Mouse (Mus musculus) stomach, embryonic 15.5 days (tissue): ENCODE data around the gene Gm13272. TPM values are rescaled to one million over a fixed set of nuclear protein-coding genes. Genes with fewer than 3 reads are reported as not detected.
"Not testable (repeated sequence)": the region's sequence is repeated elsewhere in the genome, so short reads cannot be mapped to it uniquely, and the experiment has no call there.

Experiments used
- ATAC-seq: fragments of 200-750 bp; cut with Nextera tagmentation; 2 replicates; pipeline ENCODE4 v1.8.0; 2017; ENCODE audit warnings: low read depth, moderate number of reproducible peaks, moderate TSS enrichment; ENCODE audit not compliant: insufficient read depth, low FRiP score
- H3K27ac ChIP-seq: fragments of 300-500 bp; sonication (generic); 2 replicates; pipeline ENCODE4 v1.5.1; 2015; ENCODE audit warnings: mild to moderate bottlenecking, inconsistent platforms
- H3K27me3 ChIP-seq: fragments of 300-500 bp; sonication (generic); replicated peaks from 2 replicates; pipeline ENCODE4 v1.6.1; 2015; ENCODE audit warnings: inconsistent platforms
- H3K36me3 ChIP-seq: fragments of 300-500 bp; sonication (generic); 2 replicates; pipeline ENCODE4 v1.6.1; 2015; ENCODE audit warnings: inconsistent platforms
- H3K4me1 ChIP-seq: fragments of 300-500 bp; sonication (generic); 2 replicates; pipeline ENCODE4 v1.6.1; 2015; ENCODE audit warnings: inconsistent platforms
- H3K4me2 ChIP-seq: fragments of 300-500 bp; sonication (generic); 2 replicates; pipeline ENCODE4 v1.6.1; 2015; ENCODE audit warnings: mild to moderate bottlenecking, inconsistent platforms
- H3K4me3 ChIP-seq: fragments of 300-500 bp; sonication (generic); replicated peaks from 2 replicates; pipeline ENCODE4 v1.5.1; 2015; ENCODE audit warnings: inconsistent platforms
- H3K9ac ChIP-seq: fragments of 300-500 bp; sonication (generic); 2 replicates; pipeline ENCODE4 v1.6.1; 2015; ENCODE audit warnings: inconsistent platforms
- H3K9me3 ChIP-seq: fragments of 300-500 bp; sonication (generic); 2 replicates; pipeline ENCODE4 v1.6.1; 2016; ENCODE audit warnings: inconsistent platforms
- WGBS: fragments of 180-500 bp; shearing (Covaris S2); methylation state at CpG from one replicate; pipeline ENCODE4 v1.1.7; 2015; 5-methylcytosine and 5-hydroxymethylcytosine counted together
- polyA plus RNA-seq: library from polyadenylated mRNA; unstranded; fragments of >200 nt; fragmentation: Nextera tagmentation; extraction: Ambion mirVana; gene quantifications from 2 replicates; pipeline ENCODE4 v1.2.1, GENCODE M21; 2015

Gm13272 gene
- polyA plus RNA-seq, 1 experiment from 2014 or later: 0.35 TPM

DNA sequence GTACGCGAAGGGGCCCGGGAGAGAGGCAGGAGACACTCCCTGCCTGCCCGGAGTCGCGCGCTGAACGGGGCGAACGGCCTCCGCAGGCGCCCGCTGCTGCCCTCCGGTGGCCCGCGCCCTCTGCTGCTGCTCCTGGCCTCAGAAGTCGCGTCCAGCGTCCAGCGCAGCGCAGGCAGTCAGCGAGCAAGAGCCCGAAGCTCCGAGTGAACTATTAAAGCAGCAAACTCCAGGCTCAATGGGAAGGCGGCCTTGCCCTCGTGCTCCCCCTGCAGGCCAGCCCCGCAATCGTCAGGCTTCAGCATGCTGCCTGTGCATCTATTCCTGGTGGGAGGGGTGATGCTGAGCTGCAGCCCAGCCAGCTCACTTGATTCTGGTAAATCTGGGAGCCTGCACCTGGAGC, 11.6 kb downstream of the Gm13272 start, which contains the start of gene Gm13278:
Gm13278 (plus strand) TSS at position 301 of the 400 bp plus-strand sequence.
- H3K4me3 ChIP-seq, H3K27me3 ChIP-seq, H3K4me1 ChIP-seq, H3K27ac ChIP-seq, H3K36me3 ChIP-seq, H3K9ac ChIP-seq, ATAC-seq, H3K9me3 ChIP-seq, H3K4me2 ChIP-seq: not testable (repeated sequence)
- WGBS: no CpG with 5 or more reads among the region's 28 CpGs

DNA sequence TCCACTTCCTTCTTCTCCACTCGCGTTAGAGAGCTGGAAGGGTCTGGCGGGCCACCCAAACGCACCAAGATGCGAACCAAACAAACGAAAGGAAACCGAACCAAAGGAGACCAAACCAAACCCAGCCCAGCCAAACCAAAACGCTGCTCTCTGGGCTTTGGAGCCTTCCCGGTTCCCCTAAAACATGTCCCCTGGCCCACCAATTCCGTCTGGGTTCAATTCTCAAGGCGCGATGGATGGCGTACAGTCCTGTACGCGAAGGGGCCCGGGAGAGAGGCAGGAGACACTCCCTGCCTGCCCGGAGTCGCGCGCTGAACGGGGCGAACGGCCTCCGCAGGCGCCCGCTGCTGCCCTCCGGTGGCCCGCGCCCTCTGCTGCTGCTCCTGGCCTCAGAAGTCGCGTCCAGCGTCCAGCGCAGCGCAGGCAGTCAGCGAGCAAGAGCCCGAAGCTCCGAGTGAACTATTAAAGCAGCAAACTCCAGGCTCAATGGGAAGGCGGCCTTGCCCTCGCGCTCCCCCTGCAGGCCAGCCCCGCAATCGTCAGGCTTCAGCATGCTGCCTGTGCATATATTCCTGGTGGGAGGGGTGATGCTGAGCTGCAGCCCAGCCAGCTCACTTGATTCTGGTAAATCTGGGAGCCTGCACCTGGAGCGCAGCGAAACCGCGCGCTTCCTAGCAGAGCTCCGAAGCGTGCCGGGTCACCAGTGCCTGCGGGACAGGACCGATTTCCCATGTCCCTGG, 14.5 kb downstream of the Gm13272 start, which contains the start of gene Gm13275:
Gm13275 (plus strand) TSS at position 552 of the 740 bp plus-strand sequence.
- H3K4me1 ChIP-seq, H3K27me3 ChIP-seq, H3K9me3 ChIP-seq, H3K4me2 ChIP-seq, H3K36me3 ChIP-seq, H3K27ac ChIP-seq, H3K4me3 ChIP-seq, ATAC-seq, H3K9ac ChIP-seq: not testable (repeated sequence)
- 0% methylated on average over 7 of the region's 52 CpGs for WGBS

DNA sequence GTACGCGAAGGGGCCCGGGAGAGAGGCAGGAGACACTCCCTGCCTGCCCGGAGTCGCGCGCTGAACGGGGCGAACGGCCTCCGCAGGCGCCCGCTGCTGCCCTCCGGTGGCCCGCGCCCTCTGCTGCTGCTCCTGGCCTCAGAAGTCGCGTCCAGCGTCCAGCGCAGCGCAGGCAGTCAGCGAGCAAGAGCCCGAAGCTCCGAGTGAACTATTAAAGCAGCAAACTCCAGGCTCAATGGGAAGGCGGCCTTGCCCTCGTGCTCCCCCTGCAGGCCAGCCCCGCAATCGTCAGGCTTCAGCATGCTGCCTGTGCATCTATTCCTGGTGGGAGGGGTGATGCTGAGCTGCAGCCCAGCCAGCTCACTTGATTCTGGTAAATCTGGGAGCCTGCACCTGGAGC, 17.4 kb downstream of the Gm13272 start, which contains the start of gene Gm13279:
Gm13279 (plus strand) TSS at position 301 of the 400 bp plus-strand sequence.
- not testable (repeated sequence) for H3K4me3 ChIP-seq

DNA sequence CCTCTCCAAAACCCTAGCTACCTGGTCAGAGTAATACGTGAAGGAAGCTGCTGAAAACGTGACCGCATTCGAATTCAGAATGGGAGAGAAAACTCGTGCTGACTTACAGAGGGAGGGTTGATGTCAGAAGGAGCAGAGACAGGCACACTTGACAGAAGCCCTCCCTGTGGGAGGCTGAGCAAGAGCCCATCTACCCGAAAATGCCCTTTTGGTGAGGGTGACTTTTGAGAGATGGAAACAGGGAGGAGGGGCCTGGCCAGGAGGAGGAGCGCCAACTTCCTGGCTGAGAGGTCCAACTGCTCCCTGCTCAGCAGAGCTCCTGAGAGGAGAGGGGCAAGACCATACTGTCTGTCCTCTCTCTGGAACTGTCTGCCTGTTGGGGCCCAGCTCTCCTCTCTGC, 19.7 kb downstream of the Gm13272 start, which contains the start of gene Gm13285:
Gm13285 (plus strand) TSS at position 301 of the 400 bp plus-strand sequence.
- H3K27ac ChIP-seq, H3K9ac ChIP-seq, ATAC-seq, H3K4me2 ChIP-seq, H3K9me3 ChIP-seq, H3K4me1 ChIP-seq, H3K4me3 ChIP-seq, H3K36me3 ChIP-seq, H3K27me3 ChIP-seq: not testable (repeated sequence)
- WGBS: 19% methylated on average over 5 of the region's 7 CpGs

More for the DNA sequence above, 17.4 kb downstream of the Gm13272 start, which contains the start of gene Gm13279:
- not testable (repeated sequence) for H3K36me3 ChIP-seq, H3K4me1 ChIP-seq, H3K27ac ChIP-seq, H3K9me3 ChIP-seq, H3K27me3 ChIP-seq, H3K4me2 ChIP-seq, ATAC-seq, H3K9ac ChIP-seq
- WGBS: no CpG with 5 or more reads among the region's 28 CpGs

DNA sequence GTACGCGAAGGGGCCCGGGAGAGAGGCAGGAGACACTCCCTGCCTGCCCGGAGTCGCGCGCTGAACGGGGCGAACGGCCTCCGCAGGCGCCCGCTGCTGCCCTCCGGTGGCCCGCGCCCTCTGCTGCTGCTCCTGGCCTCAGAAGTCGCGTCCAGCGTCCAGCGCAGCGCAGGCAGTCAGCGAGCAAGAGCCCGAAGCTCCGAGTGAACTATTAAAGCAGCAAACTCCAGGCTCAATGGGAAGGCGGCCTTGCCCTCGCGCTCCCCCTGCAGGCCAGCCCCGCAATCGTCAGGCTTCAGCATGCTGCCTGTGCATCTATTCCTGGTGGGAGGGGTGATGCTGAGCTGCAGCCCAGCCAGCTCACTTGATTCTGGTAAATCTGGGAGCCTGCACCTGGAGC, 23.3 kb downstream of the Gm13272 start, which contains the start of gene Gm13287:
Gm13287 (plus strand) TSS at position 301 of the 400 bp plus-strand sequence.
- H3K9ac ChIP-seq, H3K9me3 ChIP-seq, H3K27me3 ChIP-seq, H3K27ac ChIP-seq, ATAC-seq, H3K4me1 ChIP-seq, H3K36me3 ChIP-seq, H3K4me3 ChIP-seq: not testable (repeated sequence)
- no CpG with 5 or more reads among the region's 29 CpGs for WGBS
- H3K4me2 ChIP-seq: peak within 1 kb of the TSS; percentile 33; the same call in 1 of the 2 replicates

DNA sequence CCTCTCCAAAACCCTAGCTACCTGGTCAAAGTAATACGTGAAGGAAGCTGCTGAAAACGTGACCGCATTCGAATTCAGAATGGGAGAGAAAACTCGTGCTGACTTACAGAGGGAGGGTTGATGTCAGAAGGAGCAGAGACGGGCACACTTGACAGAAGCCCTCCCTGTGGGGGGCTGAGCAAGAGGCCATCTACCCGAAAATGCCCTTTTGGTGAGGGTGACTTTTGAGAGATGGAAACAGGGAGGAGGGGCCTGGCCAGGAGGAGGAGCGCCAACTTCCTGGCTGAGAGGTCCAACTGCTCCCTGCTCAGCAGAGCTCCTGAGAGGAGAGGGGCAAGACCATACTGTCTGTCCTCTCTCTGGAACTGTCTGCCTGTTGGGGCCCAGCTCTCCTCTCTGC, 25.6 kb downstream of the Gm13272 start, which contains the start of gene Gm13288:
Gm13288 (plus strand) TSS at position 301 of the 400 bp plus-strand sequence.
- H3K36me3 ChIP-seq, H3K27me3 ChIP-seq, H3K9ac ChIP-seq, H3K27ac ChIP-seq, H3K4me2 ChIP-seq, H3K4me1 ChIP-seq, ATAC-seq, H3K9me3 ChIP-seq: not testable (repeated sequence)
- no CpG with 5 or more reads among the region's 8 CpGs for WGBS
- H3K4me3 ChIP-seq: 0 out of 2 replicates have a peak within 1 kb of the TSS, but pooled peaks have one; percentile 23

DNA sequence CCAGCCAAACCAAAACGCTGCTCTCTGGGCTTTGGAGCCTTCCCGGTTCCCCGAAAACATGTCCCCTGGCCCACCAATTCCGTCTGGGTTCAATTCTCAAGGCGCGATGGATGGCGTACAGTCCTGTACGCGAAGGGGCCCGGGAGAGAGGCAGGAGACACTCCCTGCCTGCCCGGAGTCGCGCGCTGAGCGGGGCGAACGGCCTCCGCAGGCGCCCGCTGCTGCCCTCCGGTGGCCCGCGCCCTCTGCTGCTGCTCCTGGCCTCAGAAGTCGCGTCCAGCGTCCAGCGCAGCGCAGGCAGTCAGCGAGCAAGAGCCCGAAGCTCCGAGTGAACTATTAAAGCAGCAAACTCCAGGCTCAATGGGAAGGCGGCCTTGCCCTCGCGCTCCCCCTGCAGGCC, 26.1 kb downstream of the Gm13272 start:
- H3K4me3 ChIP-seq: 0 out of 2 replicates have a peak overlapping the region, but pooled peaks have one; percentile 23
- not testable (repeated sequence) for H3K4me2 ChIP-seq, H3K4me1 ChIP-seq, H3K27ac ChIP-seq, H3K9me3 ChIP-seq, H3K27me3 ChIP-seq, H3K9ac ChIP-seq, H3K36me3 ChIP-seq, ATAC-seq
- WGBS: 0% methylated on average over 14 of the region's 34 CpGs

DNA sequence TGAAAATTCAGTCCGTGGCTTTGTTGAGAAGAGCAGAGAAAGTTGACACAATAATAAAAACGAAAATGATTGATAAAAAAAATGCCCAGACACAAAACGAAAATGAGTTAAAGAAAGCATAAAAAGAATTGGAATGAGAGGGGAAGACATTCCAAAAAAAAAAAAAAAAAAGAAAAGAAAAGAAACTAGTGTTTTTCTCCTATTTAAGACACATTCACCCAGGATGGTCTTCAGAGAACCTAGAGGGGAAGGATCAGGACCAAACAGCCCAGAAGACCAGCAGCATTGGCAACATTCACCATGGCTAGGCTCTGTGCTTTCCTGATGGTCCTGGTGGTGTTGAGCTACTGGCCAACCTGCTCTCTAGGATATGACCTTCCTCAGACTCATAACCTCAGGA, 36.3 kb downstream of the Gm13272 start, which contains the start of gene Ifna7:
Ifna7 (plus strand) TSS at position 301 of the 400 bp plus-strand sequence.
- Histone ChIP-seq H3K4me1 (no peaks in the 10 kb centered on the region), H3K27me3 (no peaks in the 10 kb centered on the region), H3K4me2 (no peak within 1 kb of the TSS), H3K36me3 (no peaks in the 10 kb centered on the region), H3K4me3 (no peak within 1 kb of the TSS), H3K27ac (no peak within 1 kb of the TSS), H3K9me3 (no peaks in the 10 kb centered on the region), H3K9ac (no peak within 1 kb of the TSS)
- 55% methylated on average over 3 of the region's 3 CpGs for whole genome bisulfite sequencing
- ATAC-seq: no peak

DNA sequence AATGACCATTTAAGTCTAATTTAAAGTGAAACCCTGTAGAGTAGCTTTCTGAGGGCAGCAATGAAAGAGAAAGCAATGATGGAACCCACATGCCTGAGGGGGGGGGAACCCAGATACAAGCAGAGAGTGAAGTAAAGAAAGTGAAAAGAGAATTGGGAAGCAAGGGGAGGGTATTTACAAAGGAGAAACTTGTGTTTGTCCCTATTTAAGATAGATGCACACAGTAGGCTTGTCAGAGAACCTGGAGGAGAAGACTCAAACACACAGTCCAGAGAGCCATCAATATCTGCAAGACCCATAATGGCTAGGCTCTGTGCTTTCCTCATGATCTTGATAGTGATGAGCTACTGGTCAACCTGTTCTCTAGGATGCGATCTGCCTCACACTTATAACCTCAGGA, 40.0 kb downstream of the Gm13272 start, which contains the start of gene Ifna11:
Ifna11 (plus strand) TSS at position 301 of the 400 bp plus-strand sequence.
- Histone ChIP-seq H3K27ac (no peak within 1 kb of the TSS), H3K9me3 (no peaks in the 10 kb centered on the region), H3K4me3 (no peak within 1 kb of the TSS), H3K36me3 (no peaks in the 10 kb centered on the region), H3K4me1 (no peaks in the 10 kb centered on the region), H3K4me2 (no peak within 1 kb of the TSS), H3K27me3 (no peaks in the 10 kb centered on the region), H3K9ac (no peak within 1 kb of the TSS)
- 85% methylated on average over 1 of the region's 1 CpGs for WGBS
- no peak for ATAC-seq

DNA sequence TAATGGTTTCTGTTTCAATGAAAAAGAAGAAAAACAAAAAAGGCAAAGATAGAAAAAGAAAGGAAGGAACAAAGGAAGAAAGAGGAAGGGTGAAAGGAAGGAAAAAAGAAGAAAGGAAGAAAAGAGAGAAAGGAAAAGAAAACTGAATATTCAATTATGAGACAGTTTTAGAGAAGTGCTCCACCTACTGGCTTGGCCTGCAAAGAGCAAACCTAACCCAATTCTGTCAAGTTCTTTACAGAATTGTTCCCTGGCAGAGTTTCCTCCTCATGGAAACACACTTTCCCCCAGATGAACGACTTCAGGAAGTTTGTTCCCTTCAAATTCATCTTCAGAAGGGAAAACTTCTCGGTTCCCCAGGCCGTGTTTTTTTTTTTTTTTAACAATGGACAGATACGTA, 43.3 kb downstream of the Gm13272 start:
- Histone ChIP-seq H3K4me1 (no peaks in the 10 kb centered on the region), H3K4me3 (no peak overlapping the region), H3K36me3 (no peaks in the 10 kb centered on the region), H3K4me2 (no peak overlapping the region), H3K27me3 (no peaks in the 10 kb centered on the region), H3K9ac (no peak overlapping the region), H3K9me3 (no peaks in the 10 kb centered on the region), H3K27ac (no peak overlapping the region)
- WGBS: 22% methylated on average over 4 of the region's 4 CpGs
- ATAC-seq: no peak

DNA sequence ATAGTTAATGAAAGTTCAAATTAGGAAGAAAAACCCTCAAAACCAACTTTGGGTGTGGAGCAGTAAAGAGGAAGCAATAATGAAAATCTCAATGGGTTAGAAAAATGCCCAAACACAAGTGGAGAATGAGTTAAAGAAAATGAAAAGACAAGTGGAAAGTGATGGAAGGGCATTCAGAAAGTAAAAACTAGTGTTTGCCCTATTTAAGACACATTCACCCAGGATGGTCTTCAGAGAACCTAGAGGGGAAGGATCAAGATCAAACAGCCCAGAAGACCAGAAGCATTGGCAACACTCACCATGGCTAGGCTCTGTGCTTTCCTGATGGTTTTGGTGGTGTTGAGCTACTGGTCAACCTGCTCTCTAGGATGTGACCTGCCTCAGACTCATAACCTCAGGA, 47.5 kb downstream of the Gm13272 start, which contains the start of gene Ifna6:
Ifna6 (plus strand) TSS at position 301 of the 400 bp plus-strand sequence.
- H3K9me3 ChIP-seq, H3K27me3 ChIP-seq, H3K4me3 ChIP-seq, H3K4me1 ChIP-seq, H3K4me2 ChIP-seq, H3K9ac ChIP-seq, H3K36me3 ChIP-seq, ATAC-seq, H3K27ac ChIP-seq: not testable (repeated sequence)
